Mouse (Mus musculus) liver, embryonic 15.5 days (tissue): ENCODE results near the gene L1cam. TPM values are rescaled to one million over a fixed set of nuclear protein-coding genes. Genes with fewer than 3 reads are reported as not detected.

Experiments used
- ATAC-seq: fragments of 200-750 bp; cut with Nextera tagmentation; 2 replicates; pipeline ENCODE4 v1.8.0; 2017; ENCODE audit warnings: moderate number of reproducible peaks, mild to moderate bottlenecking, moderate library complexity; ENCODE audit not compliant: insufficient read depth
- H3K27ac ChIP-seq: fragments of 300-500 bp; sonication (generic); replicated peaks from 2 replicates; pipeline ENCODE4 v1.5.1; 2015; ENCODE audit warnings: mild to moderate bottlenecking, inconsistent platforms
- H3K27me3 ChIP-seq: fragments of 300-500 bp; sonication (generic); 2 replicates; pipeline ENCODE4 v1.6.1; 2015; ENCODE audit warnings: mild to moderate bottlenecking, inconsistent platforms
- H3K36me3 ChIP-seq: fragments of 300-500 bp; sonication (generic); replicated peaks from 2 replicates; pipeline ENCODE4 v1.6.1; 2015; ENCODE audit warnings: moderate library complexity, mild to moderate bottlenecking, inconsistent platforms
- H3K4me1 ChIP-seq: fragments of 300-500 bp; sonication (generic); replicated peaks from 2 replicates; pipeline ENCODE4 v1.6.1; 2015; ENCODE audit warnings: inconsistent platforms
- H3K4me2 ChIP-seq: fragments of 300-500 bp; sonication (generic); 2 replicates; pipeline ENCODE4 v1.6.1; 2015; ENCODE audit warnings: moderate library complexity, mild to moderate bottlenecking, inconsistent platforms
- H3K4me3 ChIP-seq: fragments of 300-500 bp; sonication (generic); replicated peaks from 2 replicates; pipeline ENCODE4 v1.5.1; 2015; ENCODE audit warnings: mild to moderate bottlenecking, inconsistent platforms
- H3K9ac ChIP-seq: fragments of 300-500 bp; sonication (generic); 2 replicates; pipeline ENCODE4 v1.6.1; 2015; ENCODE audit warnings: moderate library complexity, mild to moderate bottlenecking, inconsistent platforms
- H3K9me3 ChIP-seq: fragments of 300-500 bp; sonication (generic); replicated peaks from 2 replicates; pipeline ENCODE4 v1.6.1; 2016; ENCODE audit warnings: inconsistent platforms
- WGBS: fragments of 180-500 bp; shearing (Covaris S2); methylation state at CpG from one replicate; pipeline ENCODE4 v1.1.7; 2015; ENCODE audit warnings: mixed read lengths; ENCODE audit not compliant: insufficient replicate concordance; 5-methylcytosine and 5-hydroxymethylcytosine counted together
- polyA plus RNA-seq: library from polyadenylated mRNA; unstranded; fragments of >200 nt; fragmentation: Nextera tagmentation; extraction: Ambion mirVana; gene quantifications from 2 replicates; pipeline ENCODE4 v1.2.1, GENCODE M21; 2015

L1cam gene
- polyA plus RNA-seq, 1 experiment from 2014 or later = 0.21 TPM

- Histone ChIP-seq H3K36me3 (no peaks in the 10 kb centered on the region), H3K9ac (no peak overlapping the region), H3K4me3 (peak overlapping the region; percentile 21), H3K27me3 (peaks cover 44% of the 10 kb centered on the region), H3K4me1 (0 out of 2 replicates have a peak, but pooled peaks cover 3% of the 10 kb centered on the region), H3K27ac (no peak overlapping the region), H3K4me2 (peak overlapping the region; percentile 44), H3K9me3 (no peaks in the 10 kb centered on the region)
- WGBS = 20% methylated on average over 45 of the region's 48 CpGs
- no peak for ATAC-seq
Measured at GRCm38 (mm10) chrX:73880194-73881035, 15.5 kb downstream of the L1cam start.

- 48% methylated on average over 1 of the region's 1 CpGs for WGBS
- H3K4me1 ChIP-seq = 0 out of 2 replicates have a peak, but pooled peaks cover 3% of the 10 kb centered on the region
- H3K27me3 ChIP-seq = peaks cover 41% of the 10 kb centered on the region
- no peak overlapping the region for H3K4me2 ChIP-seq
- no peak for ATAC-seq
- no peak overlapping the region for H3K9ac ChIP-seq
- H3K9me3 ChIP-seq = no peaks in the 10 kb centered on the region
- H3K27ac ChIP-seq = no peak overlapping the region
- H3K4me3 ChIP-seq = no peak overlapping the region
- no peaks in the 10 kb centered on the region for H3K36me3 ChIP-seq
Measured at GRCm38 (mm10) chrX:73877014-73877413, 18.9 kb downstream of the L1cam start.

- ATAC-seq = no peak
Measured at GRCm38 (mm10) chrX:73875881-73876280, 20.0 kb downstream of the L1cam start.

GRCm38 (mm10) chrX:73871956-73872355 lies 23.9 kb downstream of the L1cam start:
- Histone ChIP-seq H3K36me3 (no peaks in the 10 kb centered on the region), H3K4me3 (no peak overlapping the region), H3K27ac (no peak overlapping the region), H3K4me2 (no peak overlapping the region), H3K9me3 (no peaks in the 10 kb centered on the region), H3K9ac (no peak overlapping the region), H3K27me3 (0 out of 2 replicates have a peak, but pooled peaks cover 5% of the 10 kb centered on the region), H3K4me1 (peaks cover 14% of the 10 kb centered on the region)
- ATAC-seq = no peak
- WGBS = 27% methylated on average over 1 of the region's 1 CpGs

More at GRCm38 (mm10) chrX:73875881-73876280, 20.0 kb downstream of the L1cam start:
- H3K27me3 ChIP-seq = peaks cover 29% of the 10 kb centered on the region
- no peak overlapping the region for H3K4me2 ChIP-seq
- H3K36me3 ChIP-seq = no peaks in the 10 kb centered on the region
- WGBS = 50% methylated on average over 2 of the region's 2 CpGs
- no peak overlapping the region for H3K4me3 ChIP-seq
- 0 out of 2 replicates have a peak, but pooled peaks cover 3% of the 10 kb centered on the region for H3K4me1 ChIP-seq
- no peak overlapping the region for H3K9ac ChIP-seq
- no peaks in the 10 kb centered on the region for H3K9me3 ChIP-seq
- no peak overlapping the region for H3K27ac ChIP-seq

GRCm38 (mm10) chrX:73871474-73871873 lies 24.4 kb downstream of the L1cam start:
- Histone ChIP-seq H3K4me1 (peaks cover 19% of the 10 kb centered on the region), H3K27me3 (0 out of 2 replicates have a peak, but pooled peaks cover under 1% of the 10 kb centered on the region)
- ATAC-seq = no peak

GRCm38 (mm10) chrX:73869334-73869733 lies 26.6 kb downstream of the L1cam start:
- Histone ChIP-seq H3K4me2 (no peak overlapping the region), H3K27ac (no peak overlapping the region), H3K36me3 (no peaks in the 10 kb centered on the region), H3K9me3 (no peaks in the 10 kb centered on the region), H3K4me3 (no peak overlapping the region), H3K4me1 (peaks cover 20% of the 10 kb centered on the region), H3K9ac (no peak overlapping the region), H3K27me3 (no peaks in the 10 kb centered on the region)
- no peak for ATAC-seq
- WGBS = 14% methylated on average over 5 of the region's 5 CpGs

More at GRCm38 (mm10) chrX:73871474-73871873, 24.4 kb downstream of the L1cam start:
- no peak overlapping the region for H3K27ac ChIP-seq
- no peak overlapping the region for H3K9ac ChIP-seq
- no peak overlapping the region for H3K4me3 ChIP-seq
- no peaks in the 10 kb centered on the region for H3K9me3 ChIP-seq
- H3K36me3 ChIP-seq = no peaks in the 10 kb centered on the region
- H3K4me2 ChIP-seq = no peak overlapping the region

- Histone ChIP-seq H3K9me3 (no peaks in the 10 kb centered on the region), H3K4me2 (peak overlapping the region; percentile 21; the same call in 1 of the 2 replicates), H3K4me3 (no peak overlapping the region), H3K27me3 (no peaks in the 10 kb centered on the region), H3K36me3 (no peaks in the 10 kb centered on the region), H3K27ac (no peak overlapping the region), H3K4me1 (peaks cover 20% of the 10 kb centered on the region), H3K9ac (no peak overlapping the region)
- peak; percentile 84 for ATAC-seq
- 32% methylated on average over 1 of the region's 1 CpGs for WGBS
Measured at GRCm38 (mm10) chrX:73867852-73868251, 28.1 kb downstream of the L1cam start.

GRCm38 (mm10) chrX:73867256-73867655 lies 28.6 kb downstream of the L1cam start:
- Histone ChIP-seq H3K36me3 (no peaks in the 10 kb centered on the region), H3K4me2 (no peak overlapping the region), H3K27me3 (no peaks in the 10 kb centered on the region), H3K27ac (no peak overlapping the region), H3K9me3 (no peaks in the 10 kb centered on the region), H3K9ac (no peak overlapping the region), H3K4me1 (peaks cover 20% of the 10 kb centered on the region), H3K4me3 (no peak overlapping the region)
- WGBS = 27% methylated on average over 3 of the region's 3 CpGs
- 0 out of 2 replicates have a peak, but pooled peaks have one; percentile 23 for ATAC-seq

GRCm38 (mm10) chrX:73864692-73865091 lies 31.2 kb downstream of the L1cam start:
- Histone ChIP-seq H3K9me3 (no peaks in the 10 kb centered on the region), H3K27me3 (no peaks in the 10 kb centered on the region; the same call in 1 of the 2 replicates), H3K4me3 (no peak overlapping the region), H3K36me3 (no peaks in the 10 kb centered on the region), H3K4me2 (no peak overlapping the region), H3K9ac (no peak overlapping the region), H3K4me1 (peaks cover 20% of the 10 kb centered on the region), H3K27ac (no peak overlapping the region)
- WGBS = 47% methylated on average over 3 of the region's 3 CpGs
- ATAC-seq = no peak

GRCm38 (mm10) chrX:73855087-73855408 lies 40.9 kb downstream of the L1cam start:
- H3K27ac ChIP-seq = no peak overlapping the region
- H3K4me3 ChIP-seq = no peak overlapping the region
- no peaks in the 10 kb centered on the region for H3K36me3 ChIP-seq
- no peak overlapping the region for H3K4me2 ChIP-seq
- H3K27me3 ChIP-seq = peaks cover 3% of the 10 kb centered on the region; the same call in 1 of the 2 replicates
- no peaks in the 10 kb centered on the region for H3K4me1 ChIP-seq
- ATAC-seq = no peak
- no peak overlapping the region for H3K9ac ChIP-seq
- no peaks in the 10 kb centered on the region for H3K9me3 ChIP-seq
- WGBS = 45% methylated on average over 3 of the region's 3 CpGs

GRCm38 (mm10) chrX:73854326-73855086 lies 41.4 kb downstream of the L1cam start:
- H3K27ac ChIP-seq = no peak overlapping the region

More at GRCm38 (mm10) chrX:73854326-73855086, 41.4 kb downstream of the L1cam start:
- Histone ChIP-seq H3K4me2 (no peak overlapping the region), H3K9me3 (no peaks in the 10 kb centered on the region), H3K27me3 (peaks cover 3% of the 10 kb centered on the region; the same call in 1 of the 2 replicates), H3K4me1 (no peaks in the 10 kb centered on the region), H3K9ac (no peak overlapping the region), H3K4me3 (no peak overlapping the region), H3K36me3 (no peaks in the 10 kb centered on the region)
- no peak for ATAC-seq
- 72% methylated on average over 9 of the region's 9 CpGs for WGBS
